Mouse (Mus musculus) myocyte (in vitro differentiated cells): Measurements from ENCODE around the gene Neurl1b.

ENCODE experiments used
- E2F4 ChIP-seq: IDR thresholded peaks from one replicate; pipeline ENCODE4 v1.6.1; 2011; ENCODE audit warnings: mild to moderate bottlenecking, control low read depth, moderate library complexity; ENCODE audit not compliant: insufficient read depth
- MAX ChIP-seq: IDR thresholded peaks from one replicate; pipeline ENCODE4 v1.6.1; 2011; ENCODE audit warnings: low read depth, mild to moderate bottlenecking, control low read depth
- MYOG ChIP-seq, 3 experiments: IDR thresholded peaks; one replicate each; pipeline ENCODE4 v1.6.1; 2011; ENCODE audit warnings: control low read depth in 2 of 3, low read depth in 2 of 3, mild to moderate bottlenecking in 2 of 3; ENCODE audit not compliant: insufficient read length in 2 of 3, control insufficient read depth in 1 of 3, insufficient read depth in 1 of 3
- POLR2A ChIP-seq: IDR thresholded peaks from one replicate; pipeline ENCODE4 v1.6.1; 2011; ENCODE audit warnings: low read depth, mild to moderate bottlenecking, control low read depth, moderate library complexity; ENCODE audit not compliant: insufficient read length
- POLR2AphosphoS2 ChIP-seq: IDR thresholded peaks from one replicate; pipeline ENCODE4 v1.6.1; 2011; ENCODE audit warnings: low read depth, control low read depth; ENCODE audit not compliant: insufficient read length
- REST ChIP-seq: IDR thresholded peaks from one replicate; pipeline ENCODE4 v1.6.1; 2011; ENCODE audit warnings: mild to moderate bottlenecking, control low read depth, moderate library complexity; ENCODE audit not compliant: insufficient read depth, insufficient read length
- SRF ChIP-seq: IDR thresholded peaks from one replicate; pipeline ENCODE4 v1.6.1; 2011; ENCODE audit warnings: low read depth; ENCODE audit not compliant: control insufficient read depth, insufficient read length
- TCF12 ChIP-seq: IDR thresholded peaks from one replicate; pipeline ENCODE4 v1.6.1; 2011; ENCODE audit warnings: mild to moderate bottlenecking, control low read depth; ENCODE audit not compliant: poor library complexity, insufficient read depth, severe bottlenecking
- TCF3 ChIP-seq: IDR thresholded peaks from one replicate; pipeline ENCODE4 v1.6.1; 2011; ENCODE audit warnings: low read depth, control low read depth; ENCODE audit not compliant: insufficient read length
- USF1 ChIP-seq: IDR thresholded peaks from one replicate; pipeline ENCODE4 v1.6.1; 2011; ENCODE audit warnings: low read depth, mild to moderate bottlenecking, control low read depth, moderate library complexity

- TF ChIP-seq REST = no peak
- TF ChIP-seq POLR2A = no peak
- TF ChIP-seq TCF12 = no peak
- TF ChIP-seq MAX = no peak
- TF ChIP-seq USF1 = no peak
- no peak for TF ChIP-seq SRF
- no peak for TF ChIP-seq E2F4
- no peak for TF ChIP-seq POLR2AphosphoS2
- no peak for TF ChIP-seq MYOG (IDR thresholded peaks at IDR 0.05; ENCODE audit: control insufficient read depth in 1 of 3, insufficient read depth in 1 of 3, insufficient read length in 2 of 3, low read depth in 2 of 3)
- TF ChIP-seq TCF3 = no peak
These were observed 33.6 kb upstream of the Neurl1b start for GRCm38 (mm10) chr17:26380986-26381446.
